Mouse (Mus musculus) kidney, adult 2 months (tissue): ENCODE measurements around the gene Lrrc4b.

Experiments used
- CTCF ChIP-seq: fragments of 200-500 bp; conservative IDR thresholded peaks from 2 replicates; pipeline ENCODE4 v1.5.1; 2011; ENCODE audit warnings: low read depth, mild to moderate bottlenecking, control low read depth, low read length, moderate library complexity, mixed read lengths; ENCODE audit not compliant: insufficient read depth, insufficient read length
- POLR2A ChIP-seq: fragments of 200-500 bp; IDR thresholded peaks from one replicate; pipeline ENCODE4 v1.6.1; 2011; ENCODE audit warnings: low read depth, low read length, control low read depth

DNA sequence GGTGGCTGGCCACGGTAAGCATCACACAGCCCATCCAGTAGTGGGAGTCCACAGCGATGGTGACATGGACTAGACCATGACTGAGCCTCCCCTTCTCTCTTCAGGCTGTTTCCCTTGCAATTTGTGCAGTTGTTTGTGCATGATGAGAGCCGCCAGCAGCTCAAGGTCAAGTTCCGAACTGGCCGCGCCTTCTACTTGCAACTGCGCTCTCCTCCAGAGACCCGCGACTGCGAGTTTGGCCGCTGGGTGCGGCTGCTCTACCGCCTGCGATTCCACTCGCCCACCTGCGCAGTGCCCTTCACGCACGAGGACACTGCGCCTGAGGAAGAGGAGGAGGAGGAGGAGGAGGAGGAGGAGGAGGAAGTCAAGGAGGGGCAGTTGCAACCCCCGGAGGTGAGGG lies 71.2 kb downstream of the Lrrc4b start:
- no peak for TF ChIP-seq CTCF
- TF ChIP-seq POLR2A, result no peak
